Mouse (Mus musculus) lung, postnatal 0 days (tissue): ENCODE measurements around the gene Tfr2.
A peak's percentile ranks its signal among the peaks of the same experiment; 100 is the strongest.

Experiments
- CTCF ChIP-seq: IDR thresholded peaks from 2 replicates; pipeline ENCODE4 v1.5.1; 2016; ENCODE audit warnings: antibody characterized with exemption, mild to moderate bottlenecking
- EP300 ChIP-seq: IDR thresholded peaks from 2 replicates; pipeline ENCODE4 v1.6.1; 2016; ENCODE audit warnings: antibody characterized with exemption, mild to moderate bottlenecking, control low read depth

- no peak for TF ChIP-seq CTCF
- TF ChIP-seq EP300: peak; percentile 16; the same call in 1 of the 2 replicates
Measured at GRCm38 (mm10) chr5:137633397-137634084, 63.9 kb downstream of the Tfr2 start.
